Mouse (Mus musculus) C2C12 (cell line): Measurements from ENCODE around the gene Plekhg2. TPM values are rescaled to one million over a fixed set of nuclear protein-coding genes. Genes with fewer than 3 reads are reported as not detected.

Experiments used
- H3K27me3 ChIP-seq: one replicate; pipeline ENCODE4 v1.6.1; 2011; ENCODE audit not compliant: control insufficient read depth, insufficient read depth, insufficient read length
- H3K36me3 ChIP-seq: one replicate; pipeline ENCODE4 v1.6.1; 2011; ENCODE audit not compliant: control insufficient read depth, insufficient read depth
- H3K4me3 ChIP-seq: one replicate; pipeline ENCODE4 v1.5.1; 2011; ENCODE audit warnings: mild to moderate bottlenecking, control low read depth; ENCODE audit not compliant: poor library complexity, insufficient read depth, severe bottlenecking
- H3K79me2 ChIP-seq: one replicate; pipeline ENCODE4 v1.6.1; 2011; ENCODE audit not compliant: control insufficient read depth, insufficient read depth
- H3K79me3 ChIP-seq: one replicate; pipeline ENCODE4 v1.6.1; 2011; ENCODE audit warnings: low read depth, control low read depth
- H3ac ChIP-seq: one replicate; pipeline ENCODE3; 2011; ENCODE audit warnings: low read depth; ENCODE audit not compliant: control insufficient read depth, insufficient read length
- CEBPB ChIP-seq: IDR thresholded peaks from one replicate; pipeline ENCODE4 v1.6.1; 2011; ENCODE audit warnings: low read depth, mild to moderate bottlenecking, control low read depth, moderate library complexity
- CTCF ChIP-seq: IDR thresholded peaks from one replicate; pipeline ENCODE4 v1.5.1; 2011; ENCODE audit not compliant: control insufficient read depth, insufficient read depth, insufficient read length
- FOSL1 ChIP-seq: IDR thresholded peaks from one replicate; pipeline ENCODE4 v1.8.0; 2011; ENCODE audit warnings: mild to moderate bottlenecking, low read length; ENCODE audit not compliant: poor library complexity, insufficient read depth, severe bottlenecking
- MAX ChIP-seq: IDR thresholded peaks from one replicate; pipeline ENCODE4 v1.6.1; 2011; ENCODE audit warnings: mild to moderate bottlenecking, control low read depth
- MYOD1 ChIP-seq: IDR thresholded peaks from one replicate; pipeline ENCODE4 v1.6.1; 2011; ENCODE audit warnings: low read depth; ENCODE audit not compliant: control insufficient read depth, insufficient read length
- MYOG ChIP-seq: IDR thresholded peaks from one replicate; pipeline ENCODE4 v1.6.1; 2011; ENCODE audit not compliant: control insufficient read depth, insufficient read length; ENCODE audit errors: extremely low read depth
- USF1 ChIP-seq: IDR thresholded peaks from one replicate; pipeline ENCODE4 v1.6.1; 2011; ENCODE audit warnings: low read depth, mild to moderate bottlenecking, control low read depth, moderate library complexity
- polyA plus RNA-seq: library from polyadenylated mRNA; unstranded; fragments of >200 nt; fragmentation: generic; extraction: Trizol; gene quantifications from one replicate; pipeline ENCODE4 v1.2.1, GENCODE M21; 2012; ENCODE audit warnings: missing spikeins

Gene Plekhg2
- polyA plus RNA-seq, 1 experiment, result 29.0 TPM

- peaks cover 8% of the 10 kb centered on the region for H3K79me3 ChIP-seq
- H3K79me2 ChIP-seq, result peaks cover 20% of the 10 kb centered on the region
- H3K27me3 ChIP-seq, result no peaks in the 10 kb centered on the region
- peak overlapping the region; percentile 66 for H3ac ChIP-seq
- peaks cover 47% of the 10 kb centered on the region for H3K36me3 ChIP-seq
- peak overlapping the region; percentile 84 for H3K4me3 ChIP-seq
- no peak for TF ChIP-seq FOSL1
- TF ChIP-seq USF1, result no peak
- no peak for TF ChIP-seq CTCF
- no peak for TF ChIP-seq MAX
- TF ChIP-seq MYOG, result no peak
- no peak for TF ChIP-seq MYOD1
Observed at GRCm38 (mm10) chr7:28311151-28311925, 61.1 kb downstream of the Plekhg2 start.

- H3K36me3 ChIP-seq, result peaks cover 47% of the 10 kb centered on the region
- no peak overlapping the region for H3K4me3 ChIP-seq
- peaks cover 20% of the 10 kb centered on the region for H3K79me2 ChIP-seq
- no peak overlapping the region for H3ac ChIP-seq
- no peaks in the 10 kb centered on the region for H3K27me3 ChIP-seq
- TF ChIP-seq FOSL1 (no peak), USF1 (no peak), MAX (no peak), CTCF (no peak), MYOD1 (no peak), CEBPB (no peak), MYOG (no peak)
- H3K79me3 ChIP-seq, result peaks cover 8% of the 10 kb centered on the region
Observed at GRCm38 (mm10) chr7:28309737-28310136, 62.7 kb downstream of the Plekhg2 start.

Other genes with a start within 250 kb of the Plekhg2 start
- gene 9530053A07Rik, start 243.1 kb downstream of the Plekhg2 start, polyA plus RNA-seq, result 0.62 TPM
- 410 TPM for gene Fbl, start 202.9 kb downstream of the Plekhg2 start, polyA plus RNA-seq
- gene Dyrk1b, start 193.1 kb downstream of the Plekhg2 start, polyA plus RNA-seq, result 5.3 TPM
- 6.9 TPM for gene Eid2, start 104.7 kb downstream of the Plekhg2 start, polyA plus RNA-seq
- 4.3 TPM for gene Eid2b, start 94.9 kb downstream of the Plekhg2 start, polyA plus RNA-seq
- gene Selenov, start 81.4 kb downstream of the Plekhg2 start, polyA plus RNA-seq, result not detected
- gene Dll3, start 70.4 kb downstream of the Plekhg2 start, polyA plus RNA-seq, result 0.06 TPM
- gene Timm50, start 60.5 kb downstream of the Plekhg2 start, polyA plus RNA-seq, result 130 TPM
- gene Supt5, start 33.9 kb downstream of the Plekhg2 start, polyA plus RNA-seq, result 82.4 TPM
- 6,019 TPM for gene Rps16, start 21.9 kb downstream of the Plekhg2 start, polyA plus RNA-seq
- 11.2 TPM for gene Zfp36, start 7.7 kb upstream of the Plekhg2 start, polyA plus RNA-seq
- gene Med29, start 20.1 kb upstream of the Plekhg2 start, polyA plus RNA-seq, result 55.6 TPM
- gene Paf1, start 20.4 kb upstream of the Plekhg2 start, polyA plus RNA-seq, result 44.3 TPM
- gene Gmfg, start 64.8 kb upstream of the Plekhg2 start, polyA plus RNA-seq, result not detected
- not detected for gene Lrfn1, start 79.4 kb upstream of the Plekhg2 start, polyA plus RNA-seq
- gene Ifnl2, start 137.9 kb upstream of the Plekhg2 start, polyA plus RNA-seq, result not detected
- gene Ifnl3, start 150.2 kb upstream of the Plekhg2 start, polyA plus RNA-seq, result not detected
- gene Sycn, start 168.3 kb upstream of the Plekhg2 start, polyA plus RNA-seq, result not detected
- not detected for gene Nccrp1, start 174.7 kb upstream of the Plekhg2 start, polyA plus RNA-seq
- 42.6 TPM for gene Samd4b, start 225.5 kb upstream of the Plekhg2 start, polyA plus RNA-seq
- gene Pak4, start 225.6 kb upstream of the Plekhg2 start, polyA plus RNA-seq, result 33.4 TPM